Mouse (Mus musculus) ovary, adult 18-20 months (tissue): ENCODE results near the gene Cdh20.

Source experiments
- DNase-seq: peaks from one replicate; pipeline ENCODE4 v3.0.0; 2022; ENCODE audit warnings: low spot score, mixed read lengths

The Cdh20 gene

DNA sequence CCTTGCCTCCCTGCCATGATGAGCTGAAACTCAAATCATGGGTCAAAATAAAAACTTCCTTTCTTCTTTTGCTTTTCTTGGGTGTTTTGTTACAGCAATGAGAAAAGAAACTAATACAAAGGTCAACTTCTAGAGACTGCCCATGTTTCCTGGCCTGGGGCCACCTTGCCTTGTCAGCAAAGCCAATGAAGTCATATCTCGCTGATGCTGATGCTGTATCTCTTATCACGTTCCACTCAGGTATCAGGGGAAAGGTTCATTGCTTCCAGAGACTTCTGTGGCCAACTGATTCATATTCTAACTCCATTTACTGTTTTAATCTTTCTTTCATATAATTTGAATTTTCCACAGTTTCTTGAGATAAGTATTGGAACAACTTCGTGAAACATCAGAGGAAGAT is 273.3 kb downstream of the Cdh20 start:
- DNase-seq: no peak
